Mouse (Mus musculus) T-cell, adult 2 months (primary cell): Measurements from ENCODE around the gene Ctss.

Source experiments
- DNase-seq: peaks from one replicate; pipeline ENCODE4 v3.0.0; 2022; ENCODE audit warnings: low spot score

Ctss gene

GRCm38 (mm10) chr3:95526622-95527211, at the start of gene Ctss:
Gene Ctss (plus strand): TSS chr3:95526786.
- peak; percentile 50 for DNase-seq

- DNase-seq, result no peak
Observed at GRCm38 (mm10) chr3:95478966-95479365, 47.6 kb upstream of the Ctss start.

- no peak for DNase-seq
Observed at GRCm38 (mm10) chr3:95486421-95486820, 40.2 kb upstream of the Ctss start.

- DNase-seq, result no peak
Observed at GRCm38 (mm10) chr3:95488679-95489078, 37.9 kb upstream of the Ctss start.

- no peak for DNase-seq
Observed at GRCm38 (mm10) chr3:95490238-95490637, 36.3 kb upstream of the Ctss start.

- DNase-seq, result peak; percentile 28
Observed at GRCm38 (mm10) chr3:95494342-95494741, 32.2 kb upstream of the Ctss start.

GRCm38 (mm10) chr3:95498229-95498628, 28.4 kb upstream of the Ctss start:
- DNase-seq, result no peak

- DNase-seq, result no peak
Observed at GRCm38 (mm10) chr3:95499024-95499423, 27.6 kb upstream of the Ctss start, which contains the start of gene Ctsk. Gene Ctsk (plus strand): TSS chr3:95499256.

- DNase-seq, result no peak
Observed at GRCm38 (mm10) chr3:95499496-95500140, 27.0 kb upstream of the Ctss start.

- DNase-seq, result no peak
Observed at GRCm38 (mm10) chr3:95502312-95502711, 24.3 kb upstream of the Ctss start.

- no peak for DNase-seq
Observed at GRCm38 (mm10) chr3:95509348-95509747, 17.2 kb upstream of the Ctss start.

- DNase-seq, result peak; percentile 64
Observed at GRCm38 (mm10) chr3:95511611-95512180, 14.9 kb upstream of the Ctss start.

- DNase-seq, result no peak
Observed at GRCm38 (mm10) chr3:95516614-95517041, 10.0 kb upstream of the Ctss start.

- peak; percentile 55 for DNase-seq
Observed at GRCm38 (mm10) chr3:95517493-95517898, 9.1 kb upstream of the Ctss start.

GRCm38 (mm10) chr3:95518891-95519290, 7.7 kb upstream of the Ctss start:
- DNase-seq, result no peak

GRCm38 (mm10) chr3:95519315-95519714, 7.3 kb upstream of the Ctss start:
- no peak for DNase-seq

- DNase-seq, result no peak
Observed at GRCm38 (mm10) chr3:95520100-95520499, 6.5 kb upstream of the Ctss start.

- DNase-seq, result no peak
Observed at GRCm38 (mm10) chr3:95521168-95521567, 5.4 kb upstream of the Ctss start.

GRCm38 (mm10) chr3:95523662-95524061, 2.9 kb upstream of the Ctss start:
- peak; percentile 72 for DNase-seq

GRCm38 (mm10) chr3:95524673-95525072, 1.9 kb upstream of the Ctss start:
- DNase-seq, result no peak

- DNase-seq, result no peak
Observed at GRCm38 (mm10) chr3:95526111-95526510, 475 bp upstream of the Ctss start.

GRCm38 (mm10) chr3:95529814-95530213, 3.2 kb downstream of the Ctss start:
- no peak for DNase-seq

GRCm38 (mm10) chr3:95531025-95531424, 4.4 kb downstream of the Ctss start:
- DNase-seq, result no peak
